Mouse (Mus musculus) embryonic facial prominence, embryonic 11.5 days (tissue): Measurements from ENCODE around the gene Serpina3i. TPM values are rescaled to one million over a fixed set of nuclear protein-coding genes. Genes with fewer than 3 reads are reported as not detected.

ENCODE experiments used
- ATAC-seq: fragments of 200-750 bp; cut with Nextera tagmentation; replicated peaks from 2 replicates; pipeline ENCODE4 v1.8.0; 2017; ENCODE audit warnings: low read depth; ENCODE audit not compliant: insufficient number of reproducible peaks, low FRiP score, low TSS enrichment
- DNase-seq: peaks from one replicate; pipeline ENCODE4 v3.0.0-alpha.2; 2015; ENCODE audit warnings: low spot score
- H3K27ac ChIP-seq: fragments of 300-500 bp; sonication (generic); replicated peaks from 2 replicates; pipeline ENCODE4 v1.5.1; 2014; ENCODE audit warnings: mild to moderate bottlenecking, low read depth, low read length, control low read depth
- H3K27me3 ChIP-seq: fragments of 300-500 bp; sonication (generic); 2 replicates; pipeline ENCODE4 v1.6.1; 2014; ENCODE audit warnings: mild to moderate bottlenecking, low read length, moderate library complexity, mixed read lengths; ENCODE audit not compliant: control insufficient read depth, insufficient read depth
- H3K36me3 ChIP-seq: fragments of 300-500 bp; sonication (generic); replicated peaks from 2 replicates; pipeline ENCODE4 v1.6.1; 2014; ENCODE audit warnings: low read depth, mild to moderate bottlenecking, low read length, moderate library complexity, mixed read lengths; ENCODE audit not compliant: control insufficient read depth, insufficient read depth
- H3K4me1 ChIP-seq: fragments of 300-500 bp; sonication (generic); 2 replicates; pipeline ENCODE4 v1.6.1; 2014; ENCODE audit warnings: low read length, mixed read lengths; ENCODE audit not compliant: control insufficient read depth, insufficient read depth
- H3K4me2 ChIP-seq: fragments of 300-500 bp; sonication (generic); 2 replicates; pipeline ENCODE4 v1.6.1; 2014; ENCODE audit warnings: low read depth, mild to moderate bottlenecking, control low read depth, low read length, moderate library complexity
- H3K4me3 ChIP-seq: fragments of 300-500 bp; sonication (generic); 2 replicates; pipeline ENCODE4 v1.5.1; 2014; ENCODE audit warnings: low read depth, low read length, control low read depth
- H3K9ac ChIP-seq: fragments of 300-500 bp; sonication (generic); replicated peaks from 2 replicates; pipeline ENCODE4 v1.6.1; 2014; ENCODE audit warnings: mild to moderate bottlenecking, control low read depth, low read length
- H3K9me3 ChIP-seq: fragments of 300-500 bp; sonication (generic); replicated peaks from 2 replicates; pipeline ENCODE4 v1.6.1; 2016; ENCODE audit warnings: mild to moderate bottlenecking, low read length, inconsistent platforms, mixed read lengths; ENCODE audit not compliant: control insufficient read depth
- WGBS: fragments of 180-500 bp; shearing (Covaris S2); extraction: QIAGEN DNeasy Blood & Tissue Kit; methylation state at CpG from one replicate; pipeline ENCODE4 v1.1.7; 2014; 5-methylcytosine and 5-hydroxymethylcytosine counted together
- polyA plus RNA-seq: library from polyadenylated mRNA; unstranded; fragments of >200 nt; fragmentation: Nextera tagmentation; extraction: Ambion mirVana; gene quantifications from 2 replicates; pipeline ENCODE4 v1.2.1, GENCODE M21; 2014

Gene Serpina3i
- polyA plus RNA-seq, 1 experiment from 2014 or later = not detected

- Histone ChIP-seq H3K9ac (no peak overlapping the region), H3K36me3 (no peaks in the 10 kb centered on the region)
- WGBS = 85% methylated on average over 4 of the region's 4 CpGs
Observed at GRCm38 (mm10) chr12:104305991-104306390, 43.1 kb downstream of the Serpina3i start.

DNA sequence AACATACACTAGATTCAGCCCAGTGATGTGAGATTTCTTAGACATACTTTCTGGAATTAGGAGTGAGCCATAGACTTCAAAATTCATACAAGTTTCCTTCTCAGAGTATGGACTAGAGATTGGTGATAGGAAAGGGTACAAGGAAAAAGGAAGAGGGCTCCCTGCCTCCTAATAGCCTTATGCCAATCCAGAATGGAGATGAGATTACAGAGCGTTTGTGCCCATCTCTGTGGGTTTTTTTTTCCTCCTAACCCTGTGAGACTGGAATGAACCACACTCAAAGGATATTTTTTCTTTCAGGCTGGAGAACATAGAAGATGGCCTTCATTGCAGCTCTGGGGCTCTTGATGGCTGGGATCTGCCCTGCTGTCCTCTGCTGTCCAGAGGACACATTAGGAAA is 51.3 kb downstream of the Serpina3i start, which contains the start of gene Serpina3j:
Serpina3j (plus strand) TSS at position 301 of the 400 bp plus-strand sequence.
- H3K4me1 ChIP-seq = no peaks in the 10 kb centered on the region
- 86% methylated on average over 1 of the region's 1 CpGs for WGBS
- no peak for ATAC-seq
- H3K9me3 ChIP-seq = no peaks in the 10 kb centered on the region
- H3K27ac ChIP-seq = no peak within 1 kb of the TSS
- H3K27me3 ChIP-seq = no peaks in the 10 kb centered on the region
- no peak for DNase-seq
- H3K36me3 ChIP-seq = no peaks in the 10 kb centered on the region
- H3K4me3 ChIP-seq = no peak within 1 kb of the TSS
- no peak within 1 kb of the TSS for H3K9ac ChIP-seq
- H3K4me2 ChIP-seq = no peak within 1 kb of the TSS

More at GRCm38 (mm10) chr12:104305991-104306390, 43.1 kb downstream of the Serpina3i start:
- Histone ChIP-seq H3K4me1 (no peaks in the 10 kb centered on the region), H3K4me2 (no peak overlapping the region), H3K4me3 (no peak overlapping the region), H3K27me3 (no peaks in the 10 kb centered on the region), H3K9me3 (no peaks in the 10 kb centered on the region), H3K27ac (no peak overlapping the region)
- ATAC-seq = no peak
- no peak for DNase-seq

Other genes starting within 250 kb of the Serpina3i start
- gene Serpina9, start 249.4 kb upstream of the Serpina3i start, polyA plus RNA-seq = not detected in 2 replicates
- not detected in 2 replicates for gene Serpina12, start 218.7 kb upstream of the Serpina3i start, polyA plus RNA-seq
- not detected in 2 replicates for gene Serpina5, start 162.0 kb upstream of the Serpina3i start, polyA plus RNA-seq
- gene Serpina3a, start 150.4 kb upstream of the Serpina3i start, polyA plus RNA-seq = not detected in 2 replicates
- not detected in 2 replicates for gene Serpina3b, start 135.1 kb upstream of the Serpina3i start, polyA plus RNA-seq
- gene Serpina3c, start 109.3 kb upstream of the Serpina3i start, polyA plus RNA-seq = not detected in 2 replicates
- gene Serpina3f, start 48.6 kb upstream of the Serpina3i start, polyA plus RNA-seq = 0.13 TPM in 1 of 2 replicates, not detected in the other
- gene Serpina3g, start 26.9 kb upstream of the Serpina3i start, polyA plus RNA-seq = 0.35 and 0.43 TPM in 2 replicates
- gene Serpina3j, start 51.4 kb downstream of the Serpina3i start, polyA plus RNA-seq = not detected in 2 replicates
- gene Serpina3k, start 75.4 kb downstream of the Serpina3i start, polyA plus RNA-seq = not detected in 2 replicates
- not detected in 2 replicates for gene Serpina3m, start 75.4 kb downstream of the Serpina3i start, polyA plus RNA-seq
- 0.10 and 0.13 TPM in 2 replicates for gene Serpina3n, start 143.6 kb downstream of the Serpina3i start, polyA plus RNA-seq
- gene Gsc, start 210.2 kb downstream of the Serpina3i start, polyA plus RNA-seq = 30.3 and 34.6 TPM in 2 replicates